Mouse (Mus musculus) 3134 (cell line): Measurements from ENCODE around the gene Dpf3.

Experiments
- DNase-seq: peaks from one replicate; pipeline ENCODE4 v3.0.0-alpha.2; 2011; ENCODE audit warnings: low spot score; ENCODE audit not compliant: insufficient read length; ENCODE audit errors: extremely low read depth

Dpf3 gene

DNA sequence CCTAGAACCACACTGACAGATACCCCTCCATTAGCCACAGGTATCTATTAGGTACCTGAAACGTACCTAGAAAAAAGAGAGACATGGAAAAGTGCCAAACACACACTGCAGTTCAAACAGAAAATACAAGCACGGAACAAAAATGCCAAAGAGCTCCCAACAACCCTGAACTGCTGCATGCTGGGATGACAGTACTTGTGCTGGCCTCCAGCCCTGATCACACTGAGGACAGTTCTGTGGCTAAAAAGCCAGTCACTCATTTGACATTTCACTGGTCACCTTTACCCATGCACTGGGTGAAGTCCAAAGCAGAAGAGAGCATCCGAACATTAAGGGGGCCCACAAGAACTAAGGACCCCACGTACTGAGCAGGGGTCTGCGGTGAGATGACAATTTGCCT lies 137.8 kb downstream of the Dpf3 start:
- no peak for DNase-seq

DNA sequence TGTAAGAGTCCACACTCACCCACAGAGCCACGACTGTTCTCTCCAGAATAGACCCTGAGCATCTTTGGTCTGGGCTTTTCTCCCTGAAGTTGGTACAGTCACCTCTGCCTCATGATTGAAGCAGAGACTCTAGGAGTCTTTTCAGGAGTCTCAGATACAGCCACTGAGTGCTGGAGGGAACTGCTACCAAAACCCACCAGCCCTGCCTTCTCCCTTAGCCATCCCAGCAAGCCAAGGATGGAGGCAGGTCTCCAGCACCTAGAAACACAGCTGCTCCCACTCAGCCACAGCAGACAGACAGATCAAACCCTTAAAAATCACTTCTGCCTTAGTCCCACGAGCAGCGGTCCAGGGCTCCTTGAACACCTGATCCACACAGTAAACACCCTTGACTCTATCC lies 139.3 kb downstream of the Dpf3 start:
- DNase-seq = no peak

DNA sequence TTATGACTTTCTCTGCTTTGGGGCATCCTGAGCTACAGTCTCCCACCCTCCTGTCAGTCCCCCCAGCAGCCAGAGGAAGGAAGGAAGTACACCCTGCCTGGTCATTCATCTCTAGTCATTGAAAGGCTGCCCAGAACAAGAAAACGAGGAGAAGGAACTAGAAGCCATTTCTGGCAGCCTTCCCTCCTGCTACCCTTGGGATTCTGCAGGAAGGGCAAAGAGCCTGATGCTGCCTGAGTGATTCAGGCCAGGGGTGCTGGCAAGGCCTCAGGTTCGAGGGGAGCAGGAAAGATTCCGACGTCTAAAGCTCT lies 144.7 kb downstream of the Dpf3 start:
- DNase-seq = no peak

DNA sequence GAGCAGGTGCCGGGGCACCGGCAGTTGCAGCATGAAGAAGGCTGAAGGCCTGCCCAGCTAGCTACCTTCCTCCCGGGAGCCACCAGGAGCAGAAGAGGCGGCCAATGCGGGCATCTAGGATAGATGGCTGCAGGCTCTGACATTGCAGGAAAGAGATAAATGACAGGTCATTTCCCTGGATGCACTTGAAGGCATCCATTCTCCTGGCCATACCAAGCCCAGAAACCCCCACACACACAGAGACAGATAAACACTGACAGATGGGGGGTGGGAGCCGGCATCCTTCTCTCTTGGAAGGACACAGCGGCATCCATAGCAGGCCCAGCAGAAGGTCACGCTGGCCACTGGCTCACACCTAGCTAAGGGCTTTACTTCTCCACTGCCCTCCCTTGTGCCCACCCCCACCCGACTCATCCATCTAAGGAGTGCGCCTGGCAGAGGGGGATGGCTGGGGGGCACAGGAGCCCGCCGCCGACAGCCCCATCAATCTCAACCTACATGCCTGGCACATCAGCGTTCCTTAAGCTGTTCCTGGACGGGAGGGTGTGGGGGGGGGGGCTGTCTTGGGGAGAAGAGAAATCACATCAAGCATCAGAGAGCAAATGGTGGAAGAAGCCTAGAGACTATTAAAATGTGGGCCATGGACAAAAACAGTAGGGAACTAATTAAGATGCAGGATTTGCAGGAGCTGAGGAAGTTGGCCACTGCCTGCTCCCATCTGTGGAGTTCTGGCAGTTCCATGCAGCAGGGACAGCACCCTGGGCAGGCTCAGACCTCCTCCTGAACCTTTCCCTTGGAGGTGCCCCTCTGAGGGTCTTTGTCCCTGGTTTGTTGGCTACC lies 145.3 kb downstream of the Dpf3 start:
- DNase-seq = no peak

DNA sequence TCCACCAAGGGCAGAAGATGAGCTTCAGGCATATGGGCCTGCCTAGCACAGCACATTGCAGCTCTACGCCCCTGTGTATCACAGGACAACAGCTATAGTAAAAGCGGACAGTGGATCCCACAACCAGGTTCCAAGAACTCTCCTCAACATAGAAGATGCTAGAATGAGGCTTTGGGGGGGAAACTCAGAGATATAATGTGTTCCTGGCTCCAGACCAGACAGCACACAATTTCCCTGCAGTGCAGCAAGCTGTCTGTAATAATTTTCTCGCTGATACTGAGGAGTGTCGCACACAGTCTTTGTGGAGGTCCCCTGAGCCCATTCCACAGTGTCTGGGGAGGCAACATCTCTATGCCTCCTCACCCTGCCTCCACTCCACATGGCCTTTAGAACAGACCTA lies 146.6 kb downstream of the Dpf3 start:
- DNase-seq = no peak

DNA sequence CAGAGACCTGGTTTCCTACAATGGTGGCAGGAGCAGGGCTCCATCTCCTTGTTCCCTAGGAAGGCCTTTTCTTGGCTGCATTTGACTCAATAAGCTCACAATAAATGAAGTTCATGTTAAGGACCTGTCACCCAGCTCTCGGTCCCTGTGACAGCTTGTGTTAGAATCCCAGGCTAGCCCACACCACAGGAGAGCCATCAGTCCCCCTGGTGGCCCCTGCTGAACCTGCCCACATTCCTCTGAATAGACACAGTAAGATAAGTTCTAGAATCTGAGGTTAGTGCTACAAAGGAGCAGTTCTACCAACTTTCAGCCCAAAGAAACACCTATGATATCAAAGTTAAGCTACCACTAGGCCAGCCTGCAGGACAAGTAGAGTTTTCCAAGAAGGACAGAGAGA lies 149.2 kb downstream of the Dpf3 start:
- DNase-seq = no peak

DNA sequence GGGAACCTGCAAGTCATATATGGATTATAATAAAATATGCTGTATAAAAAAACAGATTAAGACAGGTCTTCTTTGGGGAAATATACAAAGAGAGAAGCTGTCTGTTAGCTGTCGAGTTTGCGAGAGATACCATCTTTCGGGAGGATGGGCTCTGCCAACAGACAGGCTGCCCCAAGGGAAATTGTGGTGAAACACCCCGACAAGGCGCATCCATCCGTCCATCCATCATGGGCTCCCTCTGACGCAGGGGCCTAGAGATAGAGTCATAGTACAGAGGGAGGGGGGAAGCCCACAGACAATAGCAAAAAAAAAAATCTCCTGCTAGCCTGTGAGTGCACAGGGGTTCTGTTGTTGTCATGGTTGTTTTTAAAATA lies 149.8 kb downstream of the Dpf3 start:
- DNase-seq = no peak

DNA sequence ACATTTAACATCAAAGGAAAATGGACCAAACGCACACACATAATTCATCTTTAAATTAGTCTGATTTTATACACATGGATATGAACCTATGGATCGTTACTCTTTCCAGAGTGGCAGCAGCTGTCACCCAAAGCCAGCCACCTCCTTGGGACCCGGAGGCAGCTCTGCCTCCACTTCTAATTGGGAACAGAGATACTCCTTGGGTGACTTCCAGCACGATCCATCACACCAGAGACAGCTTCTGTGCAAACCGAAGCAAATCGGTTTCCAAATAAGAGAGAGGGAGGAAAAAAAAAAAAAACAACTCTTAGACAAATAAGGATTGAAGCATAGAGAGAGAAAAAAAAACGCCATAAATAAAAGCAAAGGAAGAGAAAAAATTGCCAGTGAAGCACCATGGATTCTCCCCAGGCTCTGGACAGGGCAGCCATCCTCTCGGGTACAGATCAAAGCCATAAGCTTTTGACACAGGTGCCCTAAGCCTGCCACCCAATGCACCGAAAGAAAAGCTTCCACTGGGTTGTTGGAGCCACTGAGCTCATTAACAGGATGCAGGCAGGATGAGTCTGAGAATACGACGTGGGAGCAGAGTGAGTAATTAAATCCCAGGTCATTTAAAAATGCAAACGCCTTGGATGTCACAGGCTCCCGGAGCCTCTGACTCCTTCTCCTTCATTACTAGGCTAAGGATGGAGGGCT lies 150.3 kb downstream of the Dpf3 start:
- DNase-seq = no peak

DNA sequence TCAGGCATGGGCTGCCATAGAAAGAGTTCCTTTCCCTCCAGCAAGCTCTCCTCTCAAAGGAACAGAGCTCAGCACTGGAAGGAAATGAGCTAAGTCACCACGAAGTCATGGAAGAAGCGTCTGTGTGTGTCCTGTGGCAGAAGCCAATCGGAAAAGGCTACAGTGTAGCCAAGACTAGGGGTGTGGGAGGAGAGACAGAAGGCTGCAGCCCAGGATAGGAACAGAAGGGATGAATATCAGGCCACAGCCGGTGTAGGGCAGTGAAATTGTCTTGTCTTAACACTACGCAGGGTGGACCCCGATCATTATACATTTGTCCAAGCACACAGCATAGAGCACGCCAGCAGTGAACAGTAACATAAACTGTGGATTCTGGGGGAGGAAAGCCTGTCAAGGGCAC lies 157.5 kb downstream of the Dpf3 start:
- no peak for DNase-seq

DNA sequence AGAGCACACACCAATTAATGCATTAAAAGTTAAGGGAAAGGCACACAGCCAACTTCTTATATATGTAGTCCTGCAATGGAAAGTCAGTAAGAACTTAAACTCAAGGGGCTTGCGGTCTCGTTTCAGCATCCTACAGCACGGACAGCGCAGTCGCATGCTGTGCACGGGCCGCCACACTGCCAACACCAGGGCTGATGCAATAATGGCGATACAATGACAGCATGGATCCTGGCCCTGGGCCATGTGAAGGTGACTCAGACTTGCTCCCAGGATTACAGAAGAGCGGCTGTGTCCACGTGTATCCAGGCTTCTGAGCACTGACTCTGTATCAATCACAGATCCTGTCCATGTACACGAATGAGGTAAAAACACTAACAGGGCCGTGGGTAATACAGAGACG lies 158.6 kb downstream of the Dpf3 start:
- DNase-seq = peak; percentile 65

DNA sequence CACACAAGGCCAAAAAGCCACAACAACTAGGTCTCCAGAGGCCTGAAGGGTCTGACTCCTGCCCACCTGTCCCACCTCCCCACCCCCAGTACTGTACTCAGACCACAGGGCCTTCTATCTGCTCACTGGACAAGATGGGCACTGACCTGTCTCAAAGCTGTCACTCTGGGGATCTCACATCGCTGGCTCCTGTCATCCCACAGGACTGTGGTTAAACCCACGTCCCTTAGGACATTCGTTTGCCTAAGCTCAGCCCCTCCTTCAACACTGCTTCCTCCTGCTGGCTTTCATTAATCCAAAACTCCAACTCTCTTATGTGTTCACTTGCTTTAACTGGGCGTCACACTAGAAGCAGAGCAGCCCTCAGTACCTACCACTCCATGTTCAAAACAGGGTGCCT lies 159.0 kb downstream of the Dpf3 start:
- no peak for DNase-seq

DNA sequence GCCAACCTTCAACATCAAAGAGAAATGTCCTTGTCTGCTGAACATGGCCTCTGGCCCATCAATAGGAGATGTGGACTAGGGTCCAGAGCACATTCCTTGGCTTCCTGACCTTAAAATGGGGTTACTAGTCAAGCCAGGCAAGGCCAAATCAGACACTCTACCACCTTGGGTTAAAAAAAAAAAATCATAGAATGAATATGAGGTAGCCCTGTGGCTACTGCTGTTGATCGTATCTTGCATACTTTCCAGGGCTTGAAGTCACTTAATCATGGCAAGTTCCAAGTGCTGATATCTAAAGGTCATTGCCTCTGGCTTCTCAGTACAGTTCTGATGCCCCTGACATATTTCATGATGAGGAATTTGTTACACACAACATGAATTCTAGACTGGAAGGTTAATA lies 160.1 kb downstream of the Dpf3 start:
- no peak for DNase-seq

DNA sequence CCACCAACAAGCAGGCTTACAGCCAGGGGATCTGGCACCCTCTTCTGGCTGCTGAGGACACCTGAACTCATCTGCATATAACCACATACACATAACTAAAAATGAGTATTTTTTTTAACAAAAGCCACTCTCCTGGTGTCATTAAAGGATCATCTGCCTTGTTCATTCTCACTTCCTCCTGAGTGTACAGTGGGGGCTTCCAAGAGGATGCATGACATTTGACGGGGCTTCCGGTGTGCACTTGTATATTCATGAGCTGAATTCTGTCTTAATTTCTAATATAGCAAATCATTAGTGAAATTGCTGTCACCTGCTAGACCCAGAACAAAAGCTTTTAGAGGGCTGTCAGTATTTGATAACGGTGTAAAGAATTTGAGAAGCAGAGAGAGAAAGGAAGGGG lies 166.8 kb downstream of the Dpf3 start:
- DNase-seq = no peak

DNA sequence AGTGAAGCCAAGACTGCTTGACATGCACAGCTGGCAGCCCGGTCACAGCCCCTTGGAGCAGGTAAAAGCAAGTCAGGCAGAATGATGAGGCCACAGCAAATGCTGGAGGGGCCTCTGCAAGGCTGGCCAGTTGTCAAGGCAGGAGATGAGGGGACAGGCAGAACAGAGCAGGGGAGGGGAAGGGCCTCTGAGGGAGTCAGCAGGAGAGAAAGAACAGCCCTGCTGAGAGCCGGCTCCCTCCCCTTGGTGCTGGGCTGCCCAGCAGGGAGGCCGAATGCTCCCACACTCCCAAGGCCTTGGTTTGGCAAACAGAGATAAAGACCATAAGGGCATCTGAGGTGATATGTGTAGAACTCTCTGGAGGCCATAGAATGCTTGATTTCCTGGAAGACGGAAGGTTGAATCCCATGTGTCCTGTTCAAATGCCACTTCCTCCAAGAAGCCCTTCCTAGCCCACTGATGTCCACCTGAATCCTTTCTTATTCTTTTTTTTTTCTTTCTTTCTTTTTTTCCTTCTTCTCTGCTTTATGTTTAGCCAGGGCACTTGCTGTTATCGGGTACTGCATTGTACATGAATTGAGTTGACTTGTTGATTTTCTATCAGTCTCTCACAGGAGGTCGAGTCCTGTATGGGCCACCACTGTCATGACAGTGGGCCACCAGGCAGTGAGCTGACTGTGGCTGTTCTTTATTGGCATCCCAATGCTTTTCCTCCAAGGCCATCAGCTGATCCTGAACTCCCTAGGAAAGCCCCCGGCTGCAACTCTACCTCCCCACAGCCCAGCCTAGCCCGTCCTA lies 169.7 kb downstream of the Dpf3 start:
- no peak for DNase-seq

DNA sequence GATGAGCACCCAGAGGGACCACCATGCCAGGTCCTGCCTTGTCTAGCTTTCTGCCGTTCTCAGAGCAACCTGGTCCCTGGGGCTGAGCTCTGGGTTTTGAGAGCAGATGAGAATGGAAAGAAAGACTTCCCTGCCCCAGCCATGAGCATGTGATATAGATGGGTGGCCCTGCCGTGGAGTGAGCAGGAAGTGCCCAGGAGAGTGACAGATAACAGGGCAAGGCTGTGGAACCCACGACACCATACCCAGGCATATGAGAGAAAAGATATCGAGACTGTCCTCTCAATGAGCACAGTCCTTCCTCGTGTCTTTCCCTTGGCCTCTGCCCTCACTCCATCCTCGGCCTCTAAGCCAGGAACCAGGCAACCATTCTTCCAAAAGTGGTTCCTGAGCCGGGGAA lies 172.8 kb downstream of the Dpf3 start:
- no peak for DNase-seq

DNA sequence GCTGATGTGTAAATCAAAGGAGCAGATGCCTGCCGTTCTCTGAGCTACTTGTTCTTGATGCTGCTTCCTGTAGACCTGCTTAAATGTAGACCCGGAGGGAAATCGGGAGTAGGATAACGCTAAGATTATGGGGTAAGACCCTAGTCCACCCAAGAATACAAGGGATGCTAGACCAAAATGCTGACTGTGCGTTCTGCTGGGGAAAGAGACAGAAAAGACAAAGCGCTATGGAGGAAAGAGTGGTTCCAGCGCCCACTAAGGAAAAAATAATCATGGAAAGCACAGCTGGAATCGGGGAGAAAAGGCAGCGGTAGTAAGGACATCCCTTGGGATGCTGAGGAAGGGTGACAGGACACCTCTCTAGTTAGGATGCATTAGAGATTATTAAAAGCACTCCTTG lies 174.7 kb downstream of the Dpf3 start:
- no peak for DNase-seq

DNA sequence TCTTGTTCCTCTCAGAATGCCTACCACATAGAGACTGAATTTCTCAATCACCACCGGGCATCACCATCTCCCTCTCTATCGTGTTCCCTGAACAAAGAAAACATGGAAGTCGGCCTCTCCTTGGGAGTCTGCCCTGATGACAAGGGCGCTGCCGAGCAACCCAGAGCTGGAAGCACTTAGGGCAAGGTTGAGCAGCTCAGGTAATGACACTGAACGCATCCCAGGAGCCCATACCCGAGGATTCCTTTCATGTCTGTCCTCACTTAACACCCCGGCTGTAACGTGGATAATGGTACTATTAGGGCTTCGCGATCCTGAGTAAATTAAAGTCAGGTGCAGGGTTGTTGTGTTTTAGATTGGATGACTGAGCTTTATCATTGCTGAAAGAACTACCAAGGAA lies 176.9 kb downstream of the Dpf3 start:
- no peak for DNase-seq

DNA sequence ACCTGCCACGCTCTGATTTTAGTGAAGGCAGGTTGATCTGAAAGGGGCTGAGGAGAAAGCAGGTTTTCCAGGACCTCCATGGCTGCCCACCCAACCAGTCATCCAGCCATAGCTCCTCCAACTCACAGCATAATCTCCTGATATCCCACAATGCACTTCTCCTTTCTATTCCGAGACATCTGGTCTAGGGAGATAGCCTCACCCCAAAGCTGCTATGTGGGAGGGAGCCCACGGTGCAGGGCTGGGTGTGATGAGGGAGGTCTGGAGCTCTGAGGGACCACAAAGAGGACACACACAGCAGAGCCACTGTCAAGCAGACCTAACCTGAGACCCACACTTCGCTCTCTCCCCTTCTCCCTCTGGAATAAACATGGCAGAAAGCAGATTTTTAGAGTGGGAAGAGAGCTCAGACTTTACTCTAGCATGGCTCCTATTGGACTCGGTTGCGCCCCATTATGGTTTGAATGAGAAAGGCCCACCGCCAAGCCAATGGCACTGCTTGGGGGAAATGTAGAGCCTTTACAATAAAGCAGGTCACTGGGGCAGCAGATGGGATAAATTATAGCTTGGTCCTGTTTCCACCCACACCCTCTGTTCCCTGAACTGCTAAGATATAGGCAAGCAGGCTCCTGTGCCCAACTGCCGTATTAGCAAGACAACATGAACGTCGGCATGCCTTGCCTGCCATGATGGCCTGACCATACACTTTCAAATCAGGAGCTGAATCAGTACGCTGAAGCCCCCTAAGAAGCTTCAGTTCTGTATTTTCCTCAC lies 178.3 kb downstream of the Dpf3 start:
- no peak for DNase-seq

DNA sequence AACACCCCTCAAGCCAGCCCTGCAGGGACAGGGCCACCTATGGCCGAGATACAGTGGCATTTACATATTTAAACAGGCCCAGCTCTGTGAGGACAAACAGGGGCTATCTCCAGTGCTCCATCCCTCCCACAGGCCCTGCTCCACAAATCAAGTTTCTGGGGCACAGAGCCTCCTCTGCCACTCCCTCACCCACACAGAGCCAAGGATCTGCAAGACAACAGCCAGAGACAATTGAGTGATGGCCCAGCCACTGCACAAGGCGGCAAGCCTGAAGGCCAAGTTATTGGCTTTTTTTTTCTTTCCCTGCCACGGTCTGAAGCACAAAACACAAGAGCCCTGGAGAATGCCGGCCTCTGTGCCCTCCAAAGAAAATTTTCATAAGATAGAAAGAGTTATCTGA lies 178.9 kb downstream of the Dpf3 start:
- DNase-seq = no peak

DNA sequence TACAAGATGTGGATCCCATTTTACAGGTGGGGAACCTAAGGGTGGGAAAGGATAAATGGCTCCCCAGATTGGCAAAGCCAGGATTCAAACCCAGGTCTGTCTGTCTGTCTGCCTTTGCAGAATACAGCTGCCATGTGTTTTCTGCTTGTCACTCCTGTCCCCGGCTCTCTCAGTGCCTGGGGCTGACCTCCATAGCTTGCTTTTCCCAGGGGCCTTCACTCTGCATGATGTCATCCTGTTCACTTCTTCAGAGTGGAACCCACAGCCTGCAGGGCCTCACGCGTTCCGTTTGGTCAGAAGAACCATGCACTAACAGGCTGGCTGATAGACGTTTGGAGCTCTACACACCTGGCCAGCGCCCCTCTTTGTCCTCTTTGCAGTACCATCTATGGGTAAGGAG lies 184.3 kb downstream of the Dpf3 start:
- no peak for DNase-seq
